Mouse (Mus musculus): ENCODE measurements at regions not wholly inside any gene's neighbourhood (a gene's known extent, or its start where the extent isn't known, plus 50 kb on each side); places are given as distances from the start of the nearest gene placed in this dataset.
"Not testable (repeated sequence)": the region's sequence is repeated elsewhere in the genome, so short reads cannot be mapped to it uniquely, and the experiment has no call there.

DNA sequence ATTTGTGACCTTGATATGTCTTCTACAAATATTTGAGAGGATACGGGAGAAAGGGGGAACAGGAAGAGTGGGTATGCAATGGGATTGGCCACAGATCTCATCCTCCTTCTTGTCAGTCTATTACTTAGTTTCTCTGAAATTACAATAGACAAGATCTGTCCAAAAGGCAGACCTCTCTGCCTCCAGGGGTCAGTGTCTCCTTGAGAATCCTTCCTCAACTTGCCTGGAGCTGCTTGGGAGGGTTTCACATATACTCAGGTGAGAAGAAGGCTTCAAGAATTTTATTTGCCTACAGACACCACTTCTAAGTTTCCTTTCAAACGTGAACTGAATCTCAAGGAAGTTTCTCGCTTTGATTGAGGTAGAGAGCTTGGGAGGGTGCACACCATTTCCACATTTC, 575.0 kb upstream of the Fam241a start:
- Histone ChIP-seq H3K4me3 (ENCODE audit: insufficient read depth, low read length) (no peak overlapping the region), H3K27ac (ENCODE audit: insufficient read depth, low read depth, low read length) (no peak overlapping the region), H3K4me1 (ENCODE audit: control insufficient read depth, insufficient read depth, low read length) (no peaks in the 10 kb centered on the region)
- no peak for TF ChIP-seq POLR2A (IDR thresholded peaks at IDR 0.05; ENCODE audit: borderline replicate concordance, low read depth, low read length)
- TF ChIP-seq CTCF (IDR thresholded peaks at IDR 0.05; ENCODE audit: low read depth, low read length): no peak

DNA sequence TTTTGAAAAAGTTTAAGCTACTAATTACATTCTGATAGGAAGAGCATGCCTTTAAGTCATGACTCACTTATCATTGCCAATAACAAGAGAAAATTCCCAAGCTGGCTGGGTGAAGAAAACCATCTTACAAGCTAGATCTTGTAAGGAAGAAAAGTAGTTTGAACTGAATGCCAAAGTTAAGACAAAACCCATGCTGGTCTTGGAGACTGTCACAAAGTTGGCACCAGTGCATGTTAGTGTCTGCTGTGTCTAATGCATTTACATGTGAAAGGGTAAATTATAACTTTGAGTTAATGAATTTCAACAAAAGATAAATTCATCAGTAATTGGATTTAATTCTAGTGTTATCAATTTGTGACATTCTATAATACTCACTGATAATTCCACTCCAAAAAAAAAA, 533.6 kb upstream of the Fam241a start:
- Histone ChIP-seq H3K4me3 (ENCODE audit: insufficient read depth, low read length) (no peak overlapping the region), H3K4me1 (ENCODE audit: control insufficient read depth, insufficient read depth, low read length) (no peaks in the 10 kb centered on the region), H3K27ac (ENCODE audit: insufficient read depth, low read depth, low read length) (no peak overlapping the region)
- TF ChIP-seq POLR2A (IDR thresholded peaks at IDR 0.05; ENCODE audit: borderline replicate concordance, low read depth, low read length) (no peak), CTCF (IDR thresholded peaks at IDR 0.05; ENCODE audit: low read depth, low read length) (no peak)

GRCm38 (mm10) chr3:128415568-128415967, 519.4 kb upstream of the Fam241a start:
- no peak overlapping the region for H3K4me3 ChIP-seq (ENCODE audit: insufficient read depth, low read length)
- TF ChIP-seq CTCF (IDR thresholded peaks at IDR 0.05; ENCODE audit: low read depth, low read length) (no peak), POLR2A (IDR thresholded peaks at IDR 0.05; ENCODE audit: borderline replicate concordance, low read depth, low read length) (no peak)
- no peak overlapping the region for H3K27ac ChIP-seq (ENCODE audit: insufficient read depth, low read depth, low read length)
- no peaks in the 10 kb centered on the region for H3K4me1 ChIP-seq (ENCODE audit: control insufficient read depth, insufficient read depth, low read length)

GRCm38 (mm10) chr3:128413481-128413880, 517.4 kb upstream of the Fam241a start:
- H3K4me3 ChIP-seq (ENCODE audit: insufficient read depth, low read length): no peak overlapping the region
- H3K4me1 ChIP-seq (ENCODE audit: control insufficient read depth, insufficient read depth, low read length): no peaks in the 10 kb centered on the region
- TF ChIP-seq CTCF (IDR thresholded peaks at IDR 0.05; ENCODE audit: low read depth, low read length) (no peak), POLR2A (IDR thresholded peaks at IDR 0.05; ENCODE audit: borderline replicate concordance, low read depth, low read length) (no peak)
- no peak overlapping the region for H3K27ac ChIP-seq (ENCODE audit: insufficient read depth, low read depth, low read length)

DNA sequence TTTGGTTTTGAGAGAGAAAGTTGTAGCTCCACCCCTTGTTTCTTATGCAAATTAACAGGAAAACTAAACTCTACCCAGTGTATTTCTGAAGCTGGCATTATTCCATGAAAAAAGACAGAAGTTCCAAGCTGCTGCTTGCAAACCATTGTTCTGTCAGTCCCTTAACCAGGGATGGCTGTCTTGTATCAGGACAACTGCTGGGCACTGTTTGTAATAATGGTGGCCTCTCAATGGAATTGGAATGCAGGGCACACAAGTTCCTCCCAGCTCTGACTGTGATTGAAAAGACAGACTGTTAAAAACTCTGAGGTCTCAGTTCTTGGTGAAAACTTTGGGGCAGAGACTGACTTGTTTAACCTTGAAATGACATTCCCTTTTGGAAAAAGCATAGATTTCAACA, 516.0 kb upstream of the Fam241a start:
- Histone ChIP-seq H3K27ac (ENCODE audit: insufficient read depth, low read depth, low read length) (no peak overlapping the region), H3K4me3 (ENCODE audit: insufficient read depth, low read length) (no peak overlapping the region), H3K4me1 (ENCODE audit: control insufficient read depth, insufficient read depth, low read length) (no peaks in the 10 kb centered on the region)
- TF ChIP-seq POLR2A (IDR thresholded peaks at IDR 0.05; ENCODE audit: borderline replicate concordance, low read depth, low read length) (no peak), CTCF (IDR thresholded peaks at IDR 0.05; ENCODE audit: low read depth, low read length) (no peak)

- Histone ChIP-seq H3K4me3 (ENCODE audit: insufficient read depth, low read length) (no peak overlapping the region), H3K27ac (ENCODE audit: insufficient read depth, low read depth, low read length) (no peak overlapping the region), H3K4me1 (ENCODE audit: control insufficient read depth, insufficient read depth, low read length) (no peaks in the 10 kb centered on the region)
- TF ChIP-seq CTCF (IDR thresholded peaks at IDR 0.05; ENCODE audit: low read depth, low read length) (no peak), POLR2A (IDR thresholded peaks at IDR 0.05; ENCODE audit: borderline replicate concordance, low read depth, low read length) (no peak)
Measured at GRCm38 (mm10) chr3:128394805-128395204, 498.7 kb upstream of the Fam241a start.

DNA sequence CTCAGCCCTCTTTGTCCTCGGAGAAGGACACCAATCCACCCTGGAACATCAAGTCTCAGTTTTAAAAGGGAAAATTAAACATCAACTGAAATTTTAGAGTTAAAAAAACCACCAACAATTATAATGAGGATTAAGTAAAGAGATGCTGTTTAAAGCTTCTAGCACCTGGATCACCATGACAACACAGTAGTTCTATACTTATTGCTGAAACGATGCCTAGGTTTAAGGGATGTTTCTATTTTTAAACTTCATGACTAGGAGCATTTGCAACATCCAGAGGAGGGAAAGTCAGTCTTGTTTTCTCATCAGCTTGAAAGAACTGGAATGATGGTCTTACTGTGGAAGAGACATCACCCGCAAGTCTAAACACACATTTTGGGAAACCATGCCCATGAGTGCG, 484.5 kb upstream of the Fam241a start:
- TF ChIP-seq POLR2A (IDR thresholded peaks at IDR 0.05; ENCODE audit: borderline replicate concordance, low read depth, low read length): no peak
- no peak for TF ChIP-seq CTCF (IDR thresholded peaks at IDR 0.05; ENCODE audit: low read depth, low read length)
- no peak overlapping the region for H3K4me3 ChIP-seq (ENCODE audit: insufficient read depth, low read length)
- no peak overlapping the region for H3K27ac ChIP-seq (ENCODE audit: insufficient read depth, low read depth, low read length)
- H3K4me1 ChIP-seq (ENCODE audit: control insufficient read depth, insufficient read depth, low read length): no peaks in the 10 kb centered on the region

DNA sequence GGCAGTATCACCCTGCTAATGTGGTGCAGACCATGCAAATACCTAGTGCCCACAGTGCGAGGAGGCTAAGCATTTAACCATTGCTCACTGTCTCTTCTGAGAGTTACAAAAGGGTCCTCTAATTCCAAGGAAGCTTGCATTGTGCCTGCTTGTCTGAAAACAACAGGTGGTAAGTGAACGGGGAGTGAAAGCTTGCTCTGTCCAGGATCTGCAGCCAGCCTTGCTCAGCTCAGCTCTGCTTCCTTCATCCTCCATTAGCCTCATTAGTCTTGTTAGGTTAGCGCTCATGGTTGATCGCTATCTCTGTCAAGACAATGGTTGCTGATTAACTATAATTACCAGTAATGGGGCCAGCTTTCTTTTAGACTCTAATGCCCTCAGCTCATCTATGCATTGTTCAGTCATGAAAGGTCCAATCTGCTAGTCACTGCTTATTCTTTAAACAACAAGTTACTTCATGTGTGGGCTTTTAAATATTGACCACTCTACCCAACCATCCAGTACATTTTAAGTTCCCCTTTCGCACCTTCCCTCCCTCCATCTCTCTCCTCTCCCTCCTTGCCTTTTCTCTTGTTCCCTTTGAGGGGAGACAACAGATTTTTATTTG, 473.5 kb upstream of the Fam241a start:
- TF ChIP-seq POLR2A (IDR thresholded peaks at IDR 0.05; ENCODE audit: borderline replicate concordance, low read depth, low read length) (no peak), CTCF (IDR thresholded peaks at IDR 0.05; ENCODE audit: low read depth, low read length) (no peak)
- Histone ChIP-seq H3K4me1 (ENCODE audit: control insufficient read depth, insufficient read depth, low read length) (no peaks in the 10 kb centered on the region), H3K27ac (ENCODE audit: insufficient read depth, low read depth, low read length) (no peak overlapping the region), H3K4me3 (ENCODE audit: insufficient read depth, low read length) (no peak overlapping the region)

DNA sequence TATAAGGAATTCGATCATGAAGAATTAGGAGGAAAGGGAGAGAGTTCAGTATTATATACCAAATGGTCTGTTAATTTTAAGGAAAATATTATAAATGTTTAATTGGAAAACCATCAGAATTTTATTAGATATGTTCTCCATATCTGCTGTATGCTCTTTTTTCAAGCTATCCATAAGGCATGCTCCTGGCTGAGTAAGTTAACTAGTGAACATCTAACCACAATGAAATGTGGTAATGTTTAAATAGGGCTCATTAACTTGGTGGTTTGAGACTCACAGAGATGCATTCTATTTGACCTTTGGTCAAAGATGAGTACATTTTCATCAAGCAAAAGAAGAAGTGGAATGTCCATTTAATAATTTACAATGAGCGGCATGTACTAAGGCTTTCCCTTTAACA, 466.2 kb upstream of the Fam241a start:
- Histone ChIP-seq H3K4me3 (ENCODE audit: insufficient read depth, low read length) (no peak overlapping the region), H3K27ac (ENCODE audit: insufficient read depth, low read depth, low read length) (no peak overlapping the region), H3K4me1 (ENCODE audit: control insufficient read depth, insufficient read depth, low read length) (no peaks in the 10 kb centered on the region)
- TF ChIP-seq CTCF (IDR thresholded peaks at IDR 0.05; ENCODE audit: low read depth, low read length): no peak
- TF ChIP-seq POLR2A (IDR thresholded peaks at IDR 0.05; ENCODE audit: borderline replicate concordance, low read depth, low read length): no peak

GRCm38 (mm10) chr3:128349123-128349522, 453.0 kb upstream of the Fam241a start:
- H3K4me3 ChIP-seq (ENCODE audit: insufficient read depth, low read length); H3K4me1 ChIP-seq (ENCODE audit: control insufficient read depth, insufficient read depth, low read length); H3K27ac ChIP-seq (ENCODE audit: insufficient read depth, low read depth, low read length): not testable (repeated sequence)
